Mouse (Mus musculus): ENCODE data around the gene Snx1. TPM values are rescaled to one million over a fixed set of nuclear protein-coding genes. Genes with fewer than 3 reads are reported as not detected.

Snx1 gene
- polyA plus RNA-seq, 1 experiment from 2014 or later, result 89.6 TPM

DNA sequence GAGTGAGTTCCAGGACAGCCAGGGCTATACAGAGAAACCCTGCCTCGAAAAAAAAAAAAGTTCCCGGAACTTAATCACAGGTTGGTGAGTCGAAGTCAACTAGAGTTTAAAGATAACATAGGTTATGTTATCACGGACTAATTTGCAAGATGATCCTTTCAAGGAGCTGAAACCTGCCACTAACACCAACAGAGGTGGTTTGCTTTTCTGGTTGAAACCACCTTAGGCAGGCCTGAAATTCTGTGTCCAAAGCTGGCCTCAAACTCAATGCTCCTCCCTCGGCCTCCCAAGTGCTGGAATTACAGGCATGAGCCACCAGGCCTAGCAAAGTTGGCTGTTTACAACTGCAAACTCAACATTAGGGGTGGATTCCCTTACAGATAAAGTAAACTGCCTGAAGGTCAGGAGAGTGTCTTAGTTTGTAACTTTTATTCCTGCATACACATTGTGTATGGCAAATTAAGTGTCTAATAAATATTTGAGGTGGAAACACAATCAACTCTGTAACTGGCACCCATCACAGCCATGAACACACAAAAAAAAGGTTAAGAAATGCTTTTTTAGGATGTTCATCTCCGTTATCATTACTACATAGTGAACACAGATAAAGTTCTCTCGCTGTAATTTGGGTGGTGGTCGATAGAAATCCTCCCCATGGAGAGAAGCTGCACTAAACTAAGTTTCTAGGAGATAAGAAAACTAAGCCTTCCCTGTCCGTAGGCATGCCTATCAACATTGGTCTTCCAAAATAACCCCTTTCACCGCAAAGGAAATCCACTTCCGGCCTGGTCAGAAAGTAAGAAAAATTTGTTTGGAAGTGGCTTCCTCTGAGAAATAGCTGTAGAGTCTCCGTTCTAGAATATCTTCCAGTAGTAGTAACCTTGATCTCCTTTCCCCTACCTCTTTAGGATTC, 588 bp downstream of the Snx1 start:
- peak overlapping the region; percentile 83 for H3K9ac ChIP-seq
- peaks cover 13% of the 10 kb centered on the region for H3K36me3 ChIP-seq
- H3K4me1 ChIP-seq, result peaks cover 77% of the 10 kb centered on the region
- peak overlapping the region; percentile 80 for H3K4me3 ChIP-seq
- H3K27ac ChIP-seq, result peak overlapping the region; percentile 96
- peak overlapping the region; percentile 92 for H3K4me2 ChIP-seq
- no peaks in the 10 kb centered on the region for H3K27me3 ChIP-seq (replicated peaks)
- H3K9me3 ChIP-seq (replicated peaks), result no peaks in the 10 kb centered on the region
- ATAC-seq, result no peak
- 10% methylated on average over 12 of the region's 12 CpGs for WGBS (ENCODE audit: insufficient replicate concordance)

GRCm38 (mm10) chr9:66124681-66125542, 1.5 kb downstream of the Snx1 start:
- WGBS (ENCODE audit: insufficient replicate concordance), result 10% methylated on average over 33 of the region's 33 CpGs
- H3K27me3 ChIP-seq (replicated peaks), result no peaks in the 10 kb centered on the region
- peak overlapping the region; percentile 92 for H3K4me2 ChIP-seq
- peak overlapping the region; percentile 96 for H3K27ac ChIP-seq
- peak overlapping the region; percentile 91 for H3K9ac ChIP-seq
- peaks cover 5% of the 10 kb centered on the region; the same call in 1 of the 2 replicates for H3K36me3 ChIP-seq
- peak overlapping the region; percentile 88 for H3K4me3 ChIP-seq
- ATAC-seq, result peak; percentile 94
- H3K4me1 ChIP-seq, result peaks cover 79% of the 10 kb centered on the region
- no peaks in the 10 kb centered on the region for H3K9me3 ChIP-seq (replicated peaks)

GRCm38 (mm10) chr9:66124111-66124531, 2.3 kb downstream of the Snx1 start:
- 0 out of 2 replicates have a peak, but pooled peaks cover 1% of the 10 kb centered on the region for H3K36me3 ChIP-seq
- no peaks in the 10 kb centered on the region for H3K9me3 ChIP-seq (replicated peaks)
- peak overlapping the region; percentile 91 for H3K9ac ChIP-seq
- H3K27ac ChIP-seq, result peak overlapping the region; percentile 96
- H3K4me3 ChIP-seq, result peak overlapping the region; percentile 88
- peak overlapping the region; percentile 92 for H3K4me2 ChIP-seq
- peak; percentile 56 for ATAC-seq
- no peaks in the 10 kb centered on the region for H3K27me3 ChIP-seq (replicated peaks)
- under 1% methylated on average over 12 of the region's 12 CpGs for WGBS (ENCODE audit: insufficient replicate concordance)
- H3K4me1 ChIP-seq, result peaks cover 78% of the 10 kb centered on the region

- H3K4me3 ChIP-seq, result peak overlapping the region; percentile 88
- H3K27me3 ChIP-seq (replicated peaks), result no peaks in the 10 kb centered on the region
- H3K4me1 ChIP-seq, result peaks cover 78% of the 10 kb centered on the region
- 5% methylated on average over 5 of the region's 5 CpGs for WGBS (ENCODE audit: insufficient replicate concordance)
- H3K9me3 ChIP-seq (replicated peaks), result no peaks in the 10 kb centered on the region
- no peak for ATAC-seq
- H3K9ac ChIP-seq, result peak overlapping the region; percentile 91
- H3K36me3 ChIP-seq, result 0 out of 2 replicates have a peak, but pooled peaks cover 4% of the 10 kb centered on the region
- H3K27ac ChIP-seq, result peak overlapping the region; percentile 96
- peak overlapping the region; percentile 92 for H3K4me2 ChIP-seq
Measured at GRCm38 (mm10) chr9:66123648-66124047, 2.7 kb downstream of the Snx1 start.

DNA sequence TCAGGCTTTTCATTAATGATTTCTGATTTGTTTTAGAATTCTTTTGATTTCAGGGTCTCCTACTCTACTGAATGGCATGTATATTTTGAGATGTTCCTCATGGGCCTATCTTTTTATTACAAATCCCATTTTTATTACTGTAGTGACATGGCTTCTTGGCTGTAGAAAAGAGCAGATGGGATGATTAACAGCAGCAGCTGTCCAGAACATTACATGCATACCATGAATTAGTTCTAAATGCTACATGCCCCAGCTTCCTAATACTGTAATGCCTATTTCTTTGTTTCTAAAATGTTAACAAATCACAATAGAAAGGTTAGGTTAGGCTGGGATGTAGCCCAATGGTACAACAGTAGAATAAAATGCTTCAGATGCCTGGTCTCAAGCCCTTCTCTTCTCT, 5.0 kb downstream of the Snx1 start:
- ATAC-seq, result no peak
- Histone ChIP-seq H3K4me1 (peaks cover 84% of the 10 kb centered on the region), H3K4me3 (no peak overlapping the region), H3K27ac (no peak overlapping the region), H3K9me3 (replicated peaks) (no peaks in the 10 kb centered on the region), H3K36me3 (peaks cover 24% of the 10 kb centered on the region), H3K9ac (no peak overlapping the region), H3K27me3 (replicated peaks) (no peaks in the 10 kb centered on the region), H3K4me2 (peak overlapping the region; percentile 49)

GRCm38 (mm10) chr9:66120945-66121344, 5.4 kb downstream of the Snx1 start:
- Histone ChIP-seq H3K27ac (peak overlapping the region; percentile 82), H3K9me3 (replicated peaks) (no peaks in the 10 kb centered on the region), H3K36me3 (peaks cover 29% of the 10 kb centered on the region), H3K27me3 (replicated peaks) (no peaks in the 10 kb centered on the region), H3K4me3 (no peak overlapping the region), H3K9ac (no peak overlapping the region; the same call in 1 of the 2 replicates), H3K4me1 (peaks cover 83% of the 10 kb centered on the region), H3K4me2 (peak overlapping the region; percentile 49)
- 43% methylated on average over 3 of the region's 3 CpGs for WGBS (ENCODE audit: insufficient replicate concordance)
- no peak for ATAC-seq

DNA sequence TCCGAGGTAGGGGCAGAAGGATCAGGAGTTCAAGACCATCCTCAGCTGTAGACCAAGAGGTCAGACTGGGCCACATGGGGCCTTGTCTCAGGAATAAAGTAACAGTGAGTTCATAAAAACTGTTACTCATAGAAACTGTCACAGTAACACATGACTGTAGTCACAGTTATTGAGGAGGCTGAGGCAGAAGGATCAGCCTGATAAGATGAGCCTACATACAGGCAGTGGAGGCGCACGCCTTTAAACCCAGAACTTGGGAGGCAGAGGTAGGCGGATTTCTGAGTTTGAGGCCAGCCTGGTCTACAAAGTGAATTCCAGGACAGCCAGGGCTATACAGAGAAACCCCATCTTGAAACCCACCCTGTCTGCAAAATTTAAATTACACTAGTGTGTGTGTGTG, 6.3 kb downstream of the Snx1 start:
- 36% methylated on average over 4 of the region's 4 CpGs for WGBS (ENCODE audit: insufficient replicate concordance)
- H3K27me3 ChIP-seq (replicated peaks), result no peaks in the 10 kb centered on the region
- H3K4me3 ChIP-seq, result no peak overlapping the region
- H3K4me1 ChIP-seq, result peaks cover 75% of the 10 kb centered on the region
- ATAC-seq, result peak; percentile 48; the same call in 1 of the 2 replicates
- peak overlapping the region; percentile 49 for H3K4me2 ChIP-seq
- peaks cover 37% of the 10 kb centered on the region for H3K36me3 ChIP-seq
- H3K9ac ChIP-seq, result 0 out of 2 replicates have a peak overlapping the region, but pooled peaks have one; percentile 8
- peak overlapping the region; percentile 82 for H3K27ac ChIP-seq
- H3K9me3 ChIP-seq (replicated peaks), result no peaks in the 10 kb centered on the region

DNA sequence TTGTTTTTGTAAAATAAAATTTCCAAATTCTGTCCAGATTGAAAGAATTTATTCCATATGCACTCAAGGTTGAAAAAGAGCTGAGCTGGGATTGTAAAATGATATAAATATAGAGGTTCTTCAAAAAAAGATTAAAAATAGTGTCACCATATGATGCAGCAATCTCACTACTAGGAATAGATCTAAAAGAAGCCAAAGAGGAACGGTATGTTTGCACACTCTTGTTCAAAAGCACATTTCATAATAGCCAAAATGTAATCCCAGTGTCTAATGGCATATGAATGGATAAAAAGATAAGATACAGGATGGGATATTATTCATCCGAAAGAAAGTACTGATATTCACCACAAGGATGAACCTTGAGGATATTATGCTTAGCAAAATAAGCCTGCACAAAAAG, 6.9 kb downstream of the Snx1 start:
- no peaks in the 10 kb centered on the region for H3K9me3 ChIP-seq (replicated peaks)
- peaks cover 43% of the 10 kb centered on the region for H3K36me3 ChIP-seq
- WGBS (ENCODE audit: insufficient replicate concordance), result 83% methylated on average over 2 of the region's 2 CpGs
- H3K27ac ChIP-seq, result peak overlapping the region; percentile 82
- H3K27me3 ChIP-seq (replicated peaks), result no peaks in the 10 kb centered on the region
- peaks cover 72% of the 10 kb centered on the region for H3K4me1 ChIP-seq
- no peak for ATAC-seq
- peak overlapping the region; percentile 49 for H3K4me2 ChIP-seq
- H3K9ac ChIP-seq, result no peak overlapping the region
- H3K4me3 ChIP-seq, result no peak overlapping the region

- Histone ChIP-seq H3K27ac (peak overlapping the region; percentile 24; the same call in 1 of the 2 replicates), H3K9ac (no peak overlapping the region), H3K4me3 (no peak overlapping the region), H3K4me2 (no peak overlapping the region), H3K9me3 (replicated peaks) (no peaks in the 10 kb centered on the region), H3K27me3 (replicated peaks) (no peaks in the 10 kb centered on the region), H3K36me3 (peaks cover 58% of the 10 kb centered on the region), H3K4me1 (peaks cover 55% of the 10 kb centered on the region)
- no peak for ATAC-seq
- WGBS (ENCODE audit: insufficient replicate concordance), result 69% methylated on average over 8 of the region's 8 CpGs
Measured at GRCm38 (mm10) chr9:66116890-66117289, 9.5 kb downstream of the Snx1 start.

GRCm38 (mm10) chr9:66114341-66114740, 12.0 kb downstream of the Snx1 start:
- Histone ChIP-seq H3K36me3 (peaks cover 67% of the 10 kb centered on the region), H3K27me3 (replicated peaks) (no peaks in the 10 kb centered on the region), H3K4me3 (no peak overlapping the region), H3K4me2 (no peak overlapping the region), H3K9me3 (replicated peaks) (no peaks in the 10 kb centered on the region), H3K4me1 (peaks cover 38% of the 10 kb centered on the region), H3K27ac (no peak overlapping the region), H3K9ac (no peak overlapping the region)
- WGBS (ENCODE audit: insufficient replicate concordance), result 59% methylated on average over 3 of the region's 3 CpGs
- ATAC-seq, result no peak

DNA sequence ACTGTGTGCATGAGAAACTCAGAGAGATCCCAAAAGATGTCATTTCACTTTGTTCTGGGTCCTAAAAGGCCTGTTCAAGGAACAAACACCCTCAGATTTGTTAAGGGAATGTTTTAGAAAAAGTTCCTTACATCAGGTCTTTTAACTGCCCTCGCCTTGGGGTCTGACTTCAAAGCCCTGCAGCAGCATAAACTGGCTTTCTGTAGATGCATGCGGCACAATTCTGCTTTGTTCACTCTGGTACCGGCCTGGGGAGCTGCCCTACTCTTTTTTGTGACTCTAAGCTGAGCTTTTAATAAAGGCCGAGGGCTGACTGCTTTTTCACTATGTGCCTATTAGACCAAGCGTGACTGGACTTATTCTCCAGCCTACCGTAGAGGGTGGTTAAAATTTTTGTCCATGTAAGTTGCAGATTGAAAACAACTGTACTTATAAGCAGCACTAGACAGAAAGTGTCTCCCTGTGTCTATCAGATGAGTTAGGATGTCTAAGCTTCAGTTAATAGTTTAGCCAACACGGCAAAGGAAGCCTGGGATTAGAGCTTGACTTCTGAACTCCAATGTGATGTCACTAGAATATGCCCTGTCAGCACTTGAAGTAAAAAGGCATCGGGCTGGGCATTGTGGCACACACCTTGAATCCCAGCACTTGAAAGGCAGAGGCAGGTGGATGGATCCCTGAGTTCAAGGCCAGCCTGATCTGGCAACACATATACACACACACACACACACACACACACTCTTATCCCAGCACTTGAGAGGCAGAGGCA, 15.6 kb downstream of the Snx1 start:
- no peaks in the 10 kb centered on the region for H3K27me3 ChIP-seq (replicated peaks)
- no peak overlapping the region for H3K4me2 ChIP-seq
- no peak overlapping the region for H3K27ac ChIP-seq
- no peaks in the 10 kb centered on the region for H3K9me3 ChIP-seq (replicated peaks)
- 83% methylated on average over 8 of the region's 8 CpGs for WGBS (ENCODE audit: insufficient replicate concordance)
- peaks cover 10% of the 10 kb centered on the region; the same call in 1 of the 2 replicates for H3K4me1 ChIP-seq
- ATAC-seq, result no peak
- H3K36me3 ChIP-seq, result peaks cover 71% of the 10 kb centered on the region
- H3K4me3 ChIP-seq, result no peak overlapping the region
- no peak overlapping the region for H3K9ac ChIP-seq

Data from liver, embryonic 12.5 days (tissue).